Mouse (Mus musculus) cerebellum, adult 2 months (tissue): Measurements from ENCODE around the gene Gmpr2.

Experiments
- CTCF ChIP-seq: fragments of 200-500 bp; IDR thresholded peaks from 2 replicates; pipeline ENCODE4 v1.5.1; 2011; ENCODE audit warnings: low read depth, mild to moderate bottlenecking, control low read depth, low read length, moderate library complexity, borderline replicate concordance; ENCODE audit not compliant: insufficient read depth
- POLR2A ChIP-seq: fragments of 200-500 bp; IDR thresholded peaks from 2 replicates; pipeline ENCODE4 v1.6.1; 2011; ENCODE audit warnings: low read length, control low read depth, borderline replicate concordance; ENCODE audit not compliant: insufficient read depth

DNA sequence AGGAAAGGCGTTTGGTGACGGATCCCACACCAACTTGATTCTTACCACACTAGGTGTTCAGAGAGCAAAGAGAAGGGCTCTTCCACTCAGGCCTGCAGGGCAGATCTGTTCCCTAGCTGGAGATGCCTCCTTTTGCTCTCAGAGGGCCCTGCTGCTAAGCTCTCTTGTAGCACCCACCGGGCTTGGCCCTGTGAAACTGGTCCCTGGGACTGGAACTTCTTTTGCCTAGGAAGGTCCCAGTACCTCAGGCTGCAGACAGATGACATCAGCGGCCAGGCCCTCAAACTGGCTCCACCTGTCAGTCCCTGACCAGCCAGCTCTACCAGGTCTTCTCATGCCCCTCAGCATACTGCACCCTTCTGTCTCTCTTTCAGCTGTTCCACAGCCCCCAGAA is 42.0 kb downstream of the Gmpr2 start, which contains the start of gene Tgm1:
- TF ChIP-seq POLR2A (no peak), CTCF (no peak)
